Mouse (Mus musculus) heart, adult 8-10 months (tissue): ENCODE results near the gene Cela2a. TPM values are rescaled to one million over a fixed set of nuclear protein-coding genes. Genes with fewer than 3 reads are reported as not detected.

Experiments used
- DNase-seq: peaks from one replicate; pipeline ENCODE4 v3.0.0; 2022; ENCODE audit warnings: low spot score
- total RNA-seq, 4 experiments: library from RNA; stranded (reverse); gene quantifications; 2 replicates each; pipeline ENCODE4 v1.2.4; 2022

Gene Cela2a
- total RNA-seq, 4 experiments from 2014 or later: 1.0 TPM; not detected in 3

DNA sequence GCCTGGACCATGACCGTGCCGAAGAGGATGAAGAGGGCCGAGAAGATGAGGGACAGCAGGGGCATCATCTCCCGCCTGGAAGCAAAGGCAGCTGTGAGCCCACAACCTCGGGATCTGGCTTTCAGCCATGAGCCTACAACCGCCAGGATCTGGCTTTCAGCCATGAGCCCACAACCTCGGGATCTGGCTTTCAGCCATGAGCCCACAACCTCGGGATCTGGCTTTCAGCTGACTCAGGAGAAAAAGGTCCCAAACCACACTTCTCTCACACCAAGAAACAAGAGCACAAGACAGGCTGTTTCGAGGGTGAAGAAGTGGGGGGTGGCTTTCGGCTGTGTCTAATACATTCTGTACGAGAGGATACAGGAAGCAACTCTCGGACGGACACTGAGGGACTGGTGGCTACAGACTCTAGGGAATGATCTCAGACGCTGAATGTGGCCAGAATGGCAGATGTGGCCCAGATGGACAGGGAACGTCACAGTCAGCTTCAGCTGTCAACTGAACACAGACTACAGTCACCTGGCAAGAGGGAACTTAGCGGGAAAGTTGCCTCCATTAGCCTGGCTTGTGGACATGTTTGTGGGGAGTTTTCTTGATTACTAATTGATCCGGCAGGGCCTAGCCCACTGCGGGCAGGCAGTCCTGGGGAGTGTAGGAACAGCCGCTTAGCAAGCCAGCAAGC, 59.1 kb downstream of the Cela2a start:
- peak; percentile 81 for DNase-seq

DNA sequence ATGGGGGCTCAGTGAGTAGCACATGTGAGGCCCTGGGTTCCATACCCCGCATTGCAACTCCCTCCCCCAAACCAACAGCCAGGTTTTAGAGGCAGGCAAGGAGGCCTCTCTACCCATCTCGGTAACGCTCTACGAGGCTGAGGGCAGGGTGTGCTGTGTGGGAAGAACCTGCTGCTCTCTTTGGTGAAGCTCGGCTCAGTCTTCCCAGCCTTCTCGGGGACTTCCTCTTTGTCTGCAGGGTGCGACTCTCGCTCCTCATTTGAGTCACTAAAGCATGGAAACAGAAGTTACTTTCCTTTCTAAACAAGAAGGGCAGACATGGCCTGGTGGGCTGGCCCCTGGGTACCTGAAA, 59.7 kb downstream of the Cela2a start:
- peak; percentile 34 for DNase-seq

DNA sequence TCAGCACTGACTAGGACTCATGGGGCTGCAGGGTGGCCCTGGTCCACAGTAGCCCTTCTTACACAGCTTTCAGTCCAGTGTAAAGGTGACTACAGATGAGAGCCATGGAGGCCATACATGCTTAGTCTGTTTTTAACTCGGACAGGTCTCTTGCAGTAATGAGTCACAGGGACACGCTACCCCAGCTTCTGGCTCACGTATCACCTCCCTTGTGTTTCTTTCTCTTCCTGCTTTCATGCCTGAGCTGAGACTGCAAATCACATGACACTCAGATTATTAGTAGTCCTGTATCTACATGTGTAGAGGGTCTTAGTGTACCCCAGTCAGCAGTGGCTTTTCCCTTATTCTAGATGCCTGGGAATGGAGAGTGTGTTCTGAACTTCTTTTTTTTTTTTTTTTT, 61.0 kb downstream of the Cela2a start:
- no peak for DNase-seq

Other genes starting within 250 kb of the Cela2a start
- gene Fblim1, start 220.1 kb downstream of the Cela2a start, total RNA-seq: 100 to 1,000 TPM; 221 to 281 (median 251) TPM
- 10 to 100 TPM; 15.0 to 19.3 (median 16.5) TPM for gene Tmem82, start 207.5 kb downstream of the Cela2a start, total RNA-seq
- gene Slc25a34, start 202.3 kb downstream of the Cela2a start, total RNA-seq: 100 to 1,000 TPM; 124 to 157 (median 144) TPM
- gene Plekhm2, start 161.3 kb downstream of the Cela2a start, total RNA-seq: 100 to 1,000 TPM; 113 to 133 (median 117) TPM
- 1 to 10 TPM in 2 of 4 experiments, not detected in 2; 1.2 to 4.0 TPM for gene Rsc1a1, start 140.6 kb downstream of the Cela2a start, total RNA-seq
- gene Ddi2, start 102.7 kb downstream of the Cela2a start, total RNA-seq: 10 to 100 TPM; 26.1 to 34.6 (median 29.1) TPM
- gene Agmat, start 79.5 kb downstream of the Cela2a start, total RNA-seq: under 1 TPM in 3 of 4 experiments, not detected in 1; 0.44 to 0.66 (median 0.63) TPM
- gene Dnajc16, start 35.2 kb downstream of the Cela2a start, total RNA-seq: 10 to 100 TPM; 23.2 to 28.7 (median 25.0) TPM
- 10 to 100 TPM in 2 of 4 experiments, 1 to 10 TPM in 2; 7.9 to 10.7 (median 10.0) TPM for gene Casp9, start 32.5 kb downstream of the Cela2a start, total RNA-seq
- gene Ctrc, start 20.2 kb upstream of the Cela2a start, total RNA-seq: not detected
- 10 to 100 TPM; 18.1 to 21.4 (median 19.6) TPM for gene Efhd2, start 48.8 kb upstream of the Cela2a start, total RNA-seq
- gene Fhad1, start 188.9 kb upstream of the Cela2a start, total RNA-seq: under 1 TPM; 0.26 to 0.41 (median 0.35) TPM